Mouse (Mus musculus) cerebellum, adult 2 months (tissue): ENCODE results near the gene Usp8.

ENCODE experiments used
- CTCF ChIP-seq: fragments of 200-500 bp; IDR thresholded peaks from 2 replicates; pipeline ENCODE4 v1.5.1; 2011; ENCODE audit warnings: low read depth, mild to moderate bottlenecking, control low read depth, low read length, moderate library complexity, borderline replicate concordance; ENCODE audit not compliant: insufficient read depth
- POLR2A ChIP-seq: fragments of 200-500 bp; IDR thresholded peaks from 2 replicates; pipeline ENCODE4 v1.6.1; 2011; ENCODE audit warnings: low read length, control low read depth, borderline replicate concordance; ENCODE audit not compliant: insufficient read depth

DNA sequence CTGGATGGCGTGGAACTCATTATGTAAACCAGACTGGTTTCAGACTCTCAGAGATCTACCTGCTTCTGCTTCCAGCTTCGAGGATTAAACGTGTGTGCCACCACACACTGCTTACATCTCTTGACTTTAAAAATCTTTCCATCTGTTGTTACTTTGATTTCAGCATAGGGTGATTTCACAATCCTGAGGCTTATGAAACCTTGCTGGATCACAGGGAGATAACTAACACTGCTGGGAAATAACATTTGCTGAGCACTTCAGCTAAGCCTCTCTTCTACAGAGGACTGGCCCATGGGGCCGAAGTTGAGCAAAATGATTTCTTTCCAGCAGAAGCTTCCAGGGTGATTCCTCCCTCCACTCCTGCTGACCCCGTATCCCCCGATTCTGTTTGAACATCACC, 11.8 kb upstream of the Usp8 start:
- TF ChIP-seq POLR2A (no peak), CTCF (no peak)
